Mouse (Mus musculus) thymus, adult 2 months (tissue): Measurements from ENCODE around the gene Fam20a.

Experiments
- CTCF ChIP-seq: fragments of 200-500 bp; IDR thresholded peaks from 2 replicates; pipeline ENCODE4 v1.5.1; 2012; ENCODE audit warnings: mild to moderate bottlenecking, control low read depth, low read length, moderate library complexity, borderline replicate concordance; ENCODE audit not compliant: control insufficient read depth, poor library complexity, insufficient read depth; ENCODE audit errors: extremely low read depth
- POLR2A ChIP-seq: fragments of 200-500 bp; IDR thresholded peaks from 2 replicates; pipeline ENCODE4 v1.6.1; 2012; ENCODE audit warnings: mild to moderate bottlenecking, low read length, control low read depth, moderate library complexity; ENCODE audit not compliant: control insufficient read depth, poor library complexity, insufficient read depth; ENCODE audit errors: extremely low read depth

GRCm38 (mm10) chr11:109634928-109635327 is 87.2 kb downstream of the Fam20a start:
- TF ChIP-seq CTCF, result no peak
- TF ChIP-seq POLR2A, result no peak
